Mouse (Mus musculus) cerebellum, adult 2 months (tissue): ENCODE results near the gene Sox5.

Experiments used
- CTCF ChIP-seq: fragments of 200-500 bp; IDR thresholded peaks from 2 replicates; pipeline ENCODE4 v1.5.1; 2011; ENCODE audit warnings: low read depth, mild to moderate bottlenecking, control low read depth, low read length, moderate library complexity, borderline replicate concordance; ENCODE audit not compliant: insufficient read depth
- POLR2A ChIP-seq: fragments of 200-500 bp; IDR thresholded peaks from 2 replicates; pipeline ENCODE4 v1.6.1; 2011; ENCODE audit warnings: low read length, control low read depth, borderline replicate concordance; ENCODE audit not compliant: insufficient read depth

GRCm38 (mm10) chr6:144005132-144005531, 776.6 kb downstream of the Sox5 start:
- TF ChIP-seq CTCF = no peak
- no peak for TF ChIP-seq POLR2A
